Mouse (Mus musculus) ovary, adult 18-20 months (tissue): ENCODE measurements around the gene Tle6.

ENCODE experiments used
- DNase-seq: peaks from one replicate; pipeline ENCODE4 v3.0.0; 2022; ENCODE audit warnings: low spot score, mixed read lengths

Gene Tle6

GRCm38 (mm10) chr10:81623441-81623840, 22.6 kb upstream of the Tle6 start:
- DNase-seq = no peak

GRCm38 (mm10) chr10:81620786-81621185, 19.9 kb upstream of the Tle6 start:
- no peak for DNase-seq

- DNase-seq = no peak
Measured at GRCm38 (mm10) chr10:81619976-81620375, 19.1 kb upstream of the Tle6 start.

GRCm38 (mm10) chr10:81615486-81615885, 14.6 kb upstream of the Tle6 start:
- DNase-seq = no peak

DNA sequence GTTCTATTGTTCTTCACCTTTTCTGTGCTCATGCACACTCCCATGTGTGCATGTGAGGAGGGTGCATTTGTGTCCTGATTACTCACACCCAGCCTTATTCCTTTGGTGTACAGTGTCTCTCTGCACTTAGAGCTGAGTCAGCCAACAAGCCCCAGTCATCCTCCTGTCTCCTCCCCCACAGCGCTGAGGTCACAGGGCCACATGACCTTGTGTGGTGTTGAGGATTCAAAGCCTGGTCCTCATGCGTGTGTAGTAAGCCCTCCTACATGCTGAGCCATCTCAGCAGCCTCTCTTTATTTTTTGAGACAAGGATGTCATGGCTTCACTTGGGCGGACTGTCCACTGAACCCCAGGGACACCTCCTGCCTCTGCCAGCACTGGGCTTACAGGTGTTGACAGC, 11.9 kb upstream of the Tle6 start:
- DNase-seq = no peak

DNA sequence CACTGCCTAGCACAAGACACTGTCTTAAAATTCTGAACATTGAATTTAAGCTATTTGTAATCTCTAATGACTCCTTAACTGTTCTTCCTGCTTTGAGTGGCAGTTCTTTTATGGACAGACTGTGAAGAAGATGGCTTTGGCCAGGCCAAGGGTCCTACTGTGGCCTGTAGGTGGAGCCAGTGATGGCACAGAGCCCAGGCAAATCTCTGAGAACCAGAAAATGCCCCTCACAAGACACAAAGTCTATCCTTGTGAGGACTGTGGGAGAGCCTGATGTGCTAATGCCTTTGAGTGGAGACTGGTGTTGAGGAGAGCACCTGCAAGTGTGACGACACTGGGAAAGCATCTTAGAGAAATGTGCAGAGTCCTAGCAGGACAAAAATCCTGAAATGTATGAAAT, 7.4 kb upstream of the Tle6 start:
- no peak for DNase-seq

DNA sequence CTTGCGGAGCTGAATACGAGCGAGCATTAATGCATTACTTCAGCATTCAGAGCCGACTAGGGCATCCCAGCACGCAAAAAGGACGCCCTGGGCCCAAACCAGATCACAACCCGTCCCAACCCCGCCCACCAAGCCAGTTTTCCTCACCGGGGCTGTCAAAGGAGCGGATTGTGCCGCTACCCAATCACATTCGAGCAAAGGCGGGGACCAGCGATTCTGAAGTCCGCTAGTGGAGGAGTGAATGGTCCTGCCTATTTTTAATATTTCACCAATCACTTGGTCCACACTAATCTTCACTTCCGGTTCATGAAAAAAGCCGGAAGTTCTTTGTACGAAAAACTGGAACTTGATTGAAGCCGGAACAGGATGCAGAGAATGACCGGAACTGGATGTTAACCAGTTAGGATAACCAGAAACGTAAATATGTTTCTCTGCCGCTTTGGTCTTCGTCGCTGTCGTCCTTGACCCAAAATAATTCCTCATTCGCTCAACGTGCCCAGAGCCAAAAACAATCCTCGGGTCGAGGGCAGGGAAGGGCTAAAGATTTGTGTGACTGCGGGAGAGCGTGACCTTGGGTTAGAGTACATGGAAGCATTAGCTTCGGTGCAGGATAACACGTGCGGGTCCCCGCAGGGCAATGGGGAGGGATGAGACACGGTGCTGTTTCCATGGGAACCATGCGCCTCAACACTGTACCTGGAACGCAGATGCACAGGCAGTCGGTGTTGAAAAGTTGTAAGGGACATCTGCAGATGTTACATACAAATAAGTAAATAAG, 5.3 kb upstream of the Tle6 start, which contains the start of gene BC025920:
Gene BC025920 (plus strand): TSS at position 297 of the 778 bp plus-strand sequence.
- DNase-seq = peak; percentile 96

- no peak for DNase-seq
Measured at GRCm38 (mm10) chr10:81605666-81605973, 4.7 kb upstream of the Tle6 start.

DNA sequence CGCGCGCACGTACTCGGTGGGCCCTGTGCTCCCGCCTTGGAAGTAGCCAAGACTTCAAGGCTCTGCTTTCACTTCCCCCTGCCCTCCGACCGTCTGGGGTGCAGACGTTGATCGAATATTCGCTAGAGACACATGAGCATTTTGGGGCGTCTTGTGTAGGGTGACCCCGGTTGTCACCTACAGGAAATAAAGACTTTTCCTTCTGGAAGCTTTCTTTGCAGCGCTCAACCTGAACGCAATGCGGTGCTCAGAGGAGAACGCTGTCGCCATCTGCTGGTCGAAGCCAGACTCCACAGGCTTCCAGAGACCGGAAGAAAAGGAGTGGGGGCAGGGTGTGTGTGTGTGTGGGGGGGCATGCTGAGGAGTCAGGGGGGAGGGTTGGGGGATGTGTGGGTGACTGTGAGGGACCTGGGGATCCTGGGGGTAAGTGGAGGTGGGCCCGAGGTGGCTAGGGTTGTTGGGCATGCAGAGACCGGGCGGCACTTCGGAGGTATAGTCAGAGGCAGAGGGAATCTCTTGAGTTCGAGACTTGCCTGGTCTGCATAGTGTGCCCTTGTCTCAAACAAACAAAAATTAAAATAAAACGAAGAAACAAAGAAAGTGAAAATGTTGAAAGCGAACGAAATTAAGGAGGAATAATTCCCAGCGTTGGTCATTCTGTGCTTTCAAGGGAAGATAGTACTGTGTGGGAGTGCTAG, 4.2 kb upstream of the Tle6 start:
- peak; percentile 74 for DNase-seq

- no peak for DNase-seq
Measured at GRCm38 (mm10) chr10:81604019-81604967, 3.4 kb upstream of the Tle6 start.

GRCm38 (mm10) chr10:81602741-81603151, 1.9 kb upstream of the Tle6 start:
- DNase-seq = no peak

DNA sequence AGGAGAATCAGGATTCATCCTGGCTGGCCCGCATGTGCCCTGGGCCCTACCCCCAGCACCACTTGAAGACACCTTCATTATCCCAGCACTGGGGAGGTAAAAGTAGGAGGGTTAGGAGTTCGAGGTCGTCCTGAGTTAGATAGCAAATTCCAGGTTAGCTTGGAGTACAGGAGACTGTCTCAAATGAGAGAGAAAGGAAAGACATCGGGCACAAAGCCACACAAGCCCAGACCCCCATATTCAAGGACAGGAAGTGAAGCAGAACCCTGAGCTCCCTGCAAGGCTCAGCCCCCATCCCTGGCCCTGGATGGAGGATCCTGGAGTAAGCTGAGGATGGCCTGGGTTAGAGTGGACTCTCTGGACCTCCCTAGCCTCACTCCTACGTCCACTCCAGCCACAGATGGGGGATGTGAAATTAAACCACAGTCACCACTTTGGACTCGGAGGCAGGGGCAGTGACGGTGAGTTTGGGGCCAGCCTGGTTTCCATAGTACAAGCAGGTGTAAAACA, 578 bp upstream of the Tle6 start:
- DNase-seq = no peak

DNA sequence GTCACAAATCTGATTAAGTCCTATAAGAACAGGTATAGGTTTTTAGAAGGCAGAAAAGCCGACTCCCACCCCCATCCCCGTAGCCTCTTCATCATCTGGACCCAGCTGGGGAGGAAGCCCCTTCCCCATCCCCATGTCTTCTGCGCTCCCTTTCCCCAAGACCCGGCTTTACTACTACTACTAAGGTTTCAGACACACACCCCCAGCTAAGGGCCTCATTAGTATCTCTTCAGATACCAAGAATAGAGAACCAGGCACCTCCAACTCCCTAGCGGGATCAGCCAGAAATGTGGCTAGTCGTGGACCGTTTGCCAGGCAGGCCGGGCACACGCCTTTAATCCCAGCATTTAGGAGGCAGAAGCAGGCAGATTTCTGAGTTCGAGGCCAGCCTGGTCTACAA, 777 bp downstream of the Tle6 start:
- no peak for DNase-seq

GRCm38 (mm10) chr10:81599630-81600029, 1.2 kb downstream of the Tle6 start:
- DNase-seq = no peak

GRCm38 (mm10) chr10:81598871-81599270, 2.0 kb downstream of the Tle6 start:
- no peak for DNase-seq

DNA sequence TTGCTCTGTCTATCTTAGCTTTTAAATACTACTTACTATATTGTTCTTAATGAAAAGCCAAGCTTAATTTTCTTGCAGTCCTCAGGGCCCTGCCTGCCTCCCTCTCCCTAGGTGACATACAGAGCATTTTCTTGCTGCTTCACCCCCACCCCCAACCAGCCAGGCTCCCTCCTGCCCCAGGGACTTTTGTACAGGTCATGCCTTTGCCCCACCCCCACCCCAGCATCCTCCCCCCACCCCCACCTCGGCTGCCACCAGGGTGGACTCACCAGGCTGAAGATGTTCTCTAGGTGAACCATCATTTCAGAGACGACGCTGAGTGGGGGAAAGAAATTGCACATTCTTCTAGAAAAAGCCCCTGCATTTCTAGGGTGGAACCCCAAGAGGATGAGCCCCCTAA, 2.5 kb downstream of the Tle6 start:
- no peak for DNase-seq

DNA sequence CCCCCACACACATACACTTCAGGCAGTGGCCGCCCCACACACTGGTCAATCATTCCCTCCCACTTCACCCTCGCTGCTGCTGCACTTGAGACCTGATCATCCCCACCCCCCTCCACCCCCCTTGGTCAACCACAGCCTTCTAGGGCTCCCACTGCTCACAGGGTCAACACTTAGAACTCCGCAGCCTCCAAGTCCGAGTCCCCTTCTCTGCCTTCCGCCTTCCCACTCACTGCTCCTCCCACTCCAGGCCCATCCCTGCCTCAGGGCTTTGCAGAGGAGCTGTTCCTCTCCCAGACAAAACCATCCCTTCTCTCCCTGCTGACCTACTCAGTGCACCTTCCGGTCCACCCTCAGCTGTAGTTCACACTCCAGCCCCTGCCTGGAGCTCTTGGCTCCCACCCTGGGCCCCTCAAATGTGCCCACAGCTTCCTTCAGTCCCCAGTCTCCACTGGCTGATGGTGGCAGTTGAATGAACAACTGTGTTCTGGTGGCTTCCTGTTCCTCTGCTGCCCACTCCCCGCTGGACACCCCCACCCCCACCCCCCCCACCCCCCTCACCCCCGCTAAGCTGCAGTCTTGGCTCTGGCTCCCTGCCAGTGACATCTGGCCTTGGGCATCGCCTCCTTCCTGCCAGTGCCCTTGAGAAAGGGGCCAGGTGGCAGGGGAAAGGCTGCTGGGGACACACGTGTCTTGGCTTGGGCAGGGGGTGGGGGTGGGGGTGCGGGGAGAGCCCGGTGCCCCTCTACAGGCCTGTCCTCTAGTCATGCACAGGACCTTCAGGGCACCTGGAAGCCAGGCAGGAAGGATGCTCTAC, 3.5 kb downstream of the Tle6 start:
- peak; percentile 68 for DNase-seq

DNA sequence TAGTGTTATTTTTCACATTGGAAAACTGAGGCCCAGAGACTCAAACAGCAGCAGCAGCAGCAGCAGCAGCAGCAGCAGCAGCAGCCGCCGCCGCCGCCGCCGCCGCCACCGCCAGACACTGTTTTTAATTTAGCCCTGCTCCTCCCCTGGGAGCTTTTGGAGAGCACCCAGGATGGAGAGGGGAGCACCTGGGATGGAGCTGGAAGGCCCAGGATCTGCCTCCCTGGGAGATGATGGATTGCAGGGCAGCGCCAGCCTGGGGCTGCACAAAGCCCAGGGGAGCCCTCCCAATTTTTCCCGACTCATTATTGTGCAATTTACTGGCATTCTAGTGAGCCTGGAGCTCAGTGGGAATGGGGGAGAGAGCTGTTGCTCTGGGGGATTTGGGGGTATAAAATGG, 4.3 kb downstream of the Tle6 start:
- DNase-seq = peak; percentile 59

DNA sequence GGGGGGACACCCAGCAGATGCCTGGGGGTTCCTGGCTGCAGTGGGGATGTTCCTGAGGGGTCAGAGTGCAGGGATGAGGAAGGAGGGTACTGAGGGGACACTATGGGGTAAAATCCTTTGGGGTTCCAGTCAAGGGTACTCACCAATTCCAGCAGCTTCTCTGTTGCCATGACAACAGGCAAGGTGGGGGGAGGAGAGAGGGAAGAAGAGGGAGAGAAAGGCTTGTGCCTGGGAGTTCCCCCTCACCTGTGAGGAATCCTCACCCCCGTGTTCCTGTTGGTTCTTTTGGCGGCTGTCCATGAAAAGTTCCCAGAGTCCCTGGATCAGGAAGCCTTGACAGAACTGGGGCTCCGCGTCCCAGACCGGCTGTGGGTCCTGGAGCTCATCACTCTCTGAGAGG, 5.3 kb downstream of the Tle6 start:
- DNase-seq = no peak

DNA sequence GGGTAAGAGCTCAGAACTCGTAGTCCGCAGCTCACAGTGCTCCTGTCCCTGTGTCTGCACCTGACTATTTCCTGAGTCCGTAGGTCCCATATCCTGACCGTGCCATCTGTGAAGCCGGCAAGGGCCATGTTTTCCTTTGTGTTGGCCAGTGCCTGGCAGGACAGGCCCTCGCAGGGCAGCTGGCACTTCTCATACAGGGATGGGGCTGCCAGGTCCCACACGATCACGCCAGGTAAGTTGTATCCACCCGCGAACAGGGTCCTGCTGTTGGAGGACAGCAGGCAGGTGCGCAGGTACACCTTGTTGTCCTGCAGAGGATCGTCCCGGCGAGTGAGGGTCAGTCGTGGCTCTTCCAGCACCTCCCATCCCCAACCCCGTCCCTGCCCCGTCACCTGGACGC, 6.9 kb downstream of the Tle6 start:
- no peak for DNase-seq

GRCm38 (mm10) chr10:81593223-81593622, 7.7 kb downstream of the Tle6 start:
- no peak for DNase-seq

GRCm38 (mm10) chr10:81592631-81593030, 8.2 kb downstream of the Tle6 start:
- DNase-seq = no peak
